Mouse (Mus musculus) G1E (cell line): ENCODE measurements around the gene Olig2.

Experiments used
- CTCF ChIP-seq: IDR thresholded peaks from 2 replicates; pipeline ENCODE4 v1.5.1; 2012; ENCODE audit warnings: low read depth, low read length, inconsistent platforms, mixed read lengths
- TAL1 ChIP-seq: conservative IDR thresholded peaks from 2 replicates; pipeline ENCODE4 v1.6.1; 2012; ENCODE audit warnings: low read depth, low read length, inconsistent platforms, mixed read lengths

GRCm38 (mm10) chr16:91217948-91218347 lies 7.3 kb upstream of the Olig2 start:
- TF ChIP-seq CTCF = peak; percentile 23; the same call in 1 of the 2 replicates
- no peak for TF ChIP-seq TAL1
